Mouse (Mus musculus) spleen, adult 12 weeks (tissue): ENCODE data around the gene Abcg4.
"Not testable (repeated sequence)": the region's sequence is repeated elsewhere in the genome, so short reads cannot be mapped to it uniquely, and the experiment has no call there.

ENCODE experiments used
- DNase-seq: peaks from one replicate; pipeline ENCODE4 v3.0.0; 2022; ENCODE audit warnings: low spot score

Abcg4 gene

DNA sequence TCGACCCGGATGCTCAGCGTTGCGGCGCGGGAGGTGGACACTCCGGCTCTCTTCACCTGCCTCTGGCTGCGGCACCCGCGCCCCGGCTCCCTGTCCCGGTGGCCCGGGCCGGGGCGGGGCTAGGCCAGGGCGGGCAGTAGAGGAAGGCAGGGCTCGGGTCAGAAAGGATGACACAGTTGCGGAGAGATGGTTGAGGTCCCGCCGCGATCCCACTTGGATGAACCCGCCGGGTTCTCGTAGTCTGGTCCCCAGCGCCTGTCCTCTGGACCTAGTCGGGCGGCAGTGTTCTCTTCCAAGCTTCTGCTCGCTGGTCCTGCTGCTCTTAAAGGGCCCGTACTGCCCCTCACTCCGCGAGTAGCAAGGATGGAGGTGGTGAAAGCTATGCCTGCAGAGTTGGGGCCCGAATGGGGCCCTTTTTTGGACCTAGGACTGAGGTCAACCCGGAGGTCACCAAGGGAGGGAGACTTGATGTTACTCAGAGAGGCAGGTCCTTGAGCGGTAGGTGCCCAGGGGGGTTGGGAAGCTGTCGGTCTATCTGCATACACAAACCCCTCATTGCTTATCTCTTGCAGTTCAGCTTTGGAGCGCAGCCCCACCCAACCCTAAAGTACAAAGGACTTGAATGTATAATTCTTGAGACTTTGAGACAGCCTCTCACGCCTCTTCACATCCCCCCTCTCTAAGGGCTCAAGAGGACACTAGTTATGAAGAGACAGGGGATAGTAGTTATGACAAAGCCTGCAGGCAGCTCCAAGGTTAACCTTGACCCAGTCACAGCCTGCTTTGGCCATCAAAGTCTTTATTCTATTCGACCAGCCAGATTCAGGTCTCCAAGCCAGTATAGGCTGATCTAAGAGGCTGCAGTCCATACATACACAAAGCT, at the start of gene Abcg4:
Gene Abcg4 (minus strand): TSS at position 540 of the 883 bp plus-strand sequence.
- DNase-seq, result peak; percentile 67

DNA sequence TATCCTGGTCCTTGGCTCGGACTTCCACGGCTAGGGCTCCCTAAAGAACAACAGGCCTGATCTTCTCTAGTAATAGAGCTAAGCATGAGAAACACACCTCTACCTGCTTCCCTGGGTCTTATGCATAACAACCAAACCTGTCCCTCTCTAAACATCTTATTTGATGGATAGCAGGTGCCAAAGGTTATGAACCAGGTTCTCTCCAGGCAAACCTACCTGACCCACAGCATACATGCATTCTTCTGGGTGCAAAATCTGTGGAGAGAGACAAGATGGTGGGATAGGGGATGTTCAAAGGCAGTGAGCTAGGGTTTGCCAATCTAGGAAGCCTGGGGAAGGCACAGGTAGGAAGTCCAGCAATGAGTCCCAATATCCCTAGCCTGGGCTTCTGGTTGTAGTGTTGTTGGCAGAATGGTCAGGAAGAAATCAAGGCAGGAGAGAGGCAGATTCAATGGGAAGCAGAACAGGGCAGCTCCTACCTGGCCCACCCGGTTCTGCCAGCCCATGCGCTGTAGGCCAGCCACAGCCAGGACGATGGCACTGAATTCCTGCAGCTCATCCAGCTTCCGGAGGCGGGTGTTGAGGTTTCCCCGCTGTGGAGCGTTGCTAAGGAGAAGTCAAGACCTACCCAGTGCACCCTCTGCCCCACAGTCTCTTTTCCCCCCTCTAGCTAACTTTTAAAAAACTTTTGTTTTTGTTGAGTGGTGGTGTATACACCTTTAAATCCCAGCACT, 49.2 kb upstream of the Abcg4 start:
- DNase-seq, result no peak

DNA sequence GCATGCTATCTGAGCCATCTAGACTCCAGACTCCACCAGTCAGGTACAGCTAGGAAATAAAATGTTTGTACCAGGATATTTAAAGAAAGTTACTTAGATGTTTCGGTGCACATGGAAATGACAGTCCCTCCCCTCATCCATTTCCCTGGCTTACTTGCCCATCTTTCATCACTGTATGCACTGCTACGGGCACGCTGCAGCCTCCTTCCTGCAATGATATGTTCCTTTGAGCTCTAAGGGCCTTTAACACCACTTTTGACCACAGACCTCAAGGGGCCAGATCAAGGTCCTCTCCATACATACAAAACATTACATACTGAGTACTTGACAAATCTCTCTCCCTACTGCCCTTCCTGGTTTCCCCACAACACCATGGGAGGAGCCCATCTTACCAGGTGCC, 48.5 kb upstream of the Abcg4 start:
- no peak for DNase-seq

DNA sequence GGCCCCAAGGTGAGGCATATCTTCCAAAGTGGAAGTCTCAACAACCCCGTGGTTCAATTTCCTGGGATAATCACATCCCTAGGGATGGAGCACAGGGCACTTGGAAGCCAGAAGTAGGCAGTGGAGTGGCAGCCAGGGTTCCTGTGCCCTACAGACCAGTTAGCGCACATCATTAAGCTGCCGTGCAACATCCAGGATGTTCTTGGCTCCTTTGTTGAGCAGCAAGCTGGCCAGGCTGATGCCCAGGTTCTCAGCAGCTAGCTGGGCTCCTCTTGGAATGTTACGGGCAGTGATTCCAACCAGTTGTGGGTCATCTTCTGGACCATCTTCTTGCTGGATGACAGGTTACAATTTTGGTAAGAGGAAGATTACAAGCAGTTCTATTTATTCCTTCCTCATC, 48.1 kb upstream of the Abcg4 start:
- not testable (repeated sequence) for DNase-seq

DNA sequence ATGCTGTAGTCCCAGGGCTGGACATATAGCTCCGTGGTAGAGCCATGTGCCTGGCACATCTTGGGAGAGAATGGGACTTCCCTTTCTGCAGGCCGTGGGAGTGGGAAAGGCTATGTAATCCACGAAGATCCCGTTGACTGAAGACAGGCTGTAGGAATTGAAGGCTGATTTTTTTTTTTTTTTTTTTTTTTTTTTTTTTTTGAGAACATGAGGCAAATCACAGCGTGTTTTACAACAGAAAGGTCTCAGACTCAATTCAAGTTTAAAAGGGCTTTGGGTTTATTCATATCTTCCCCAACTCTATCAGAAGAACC, 47.6 kb upstream of the Abcg4 start:
- DNase-seq, result no peak

DNA sequence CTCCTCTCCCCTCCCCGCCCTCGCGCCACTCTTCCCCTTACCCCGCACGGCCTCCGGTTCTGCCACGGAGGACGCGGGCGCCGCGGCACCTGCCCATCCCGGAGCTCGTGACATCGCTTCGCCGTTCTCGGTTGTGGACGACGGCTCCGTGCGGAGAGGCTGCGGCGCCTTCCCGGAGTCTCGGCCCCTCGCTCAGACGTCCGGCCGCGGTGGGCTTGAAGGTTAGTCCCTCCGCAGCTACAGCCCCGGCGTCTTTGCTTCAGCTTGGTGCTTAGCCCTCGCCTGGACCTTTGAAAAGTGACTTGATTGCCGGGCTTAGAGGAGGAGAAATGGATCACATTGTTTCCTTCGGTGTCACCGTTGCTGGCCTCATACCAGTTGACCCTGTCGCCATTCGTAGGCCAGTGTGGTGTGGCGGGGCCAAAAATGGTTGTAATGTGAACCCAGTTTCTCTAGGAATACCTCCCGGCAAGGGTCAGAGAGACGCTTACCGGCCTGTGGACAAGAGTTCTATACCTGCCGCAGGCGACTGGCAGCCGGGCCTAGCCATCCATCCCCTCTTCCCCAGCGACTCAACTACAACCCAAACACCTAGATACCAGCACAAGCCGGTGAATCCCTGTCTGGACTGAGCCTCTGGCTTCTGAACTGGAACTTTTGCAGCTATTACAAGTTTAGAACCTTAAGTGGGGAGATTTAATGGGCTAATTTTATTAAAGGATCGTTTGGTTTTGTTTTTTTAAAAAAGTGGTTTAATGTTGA, 47.1 kb upstream of the Abcg4 start:
- peak; percentile 66 for DNase-seq

DNA sequence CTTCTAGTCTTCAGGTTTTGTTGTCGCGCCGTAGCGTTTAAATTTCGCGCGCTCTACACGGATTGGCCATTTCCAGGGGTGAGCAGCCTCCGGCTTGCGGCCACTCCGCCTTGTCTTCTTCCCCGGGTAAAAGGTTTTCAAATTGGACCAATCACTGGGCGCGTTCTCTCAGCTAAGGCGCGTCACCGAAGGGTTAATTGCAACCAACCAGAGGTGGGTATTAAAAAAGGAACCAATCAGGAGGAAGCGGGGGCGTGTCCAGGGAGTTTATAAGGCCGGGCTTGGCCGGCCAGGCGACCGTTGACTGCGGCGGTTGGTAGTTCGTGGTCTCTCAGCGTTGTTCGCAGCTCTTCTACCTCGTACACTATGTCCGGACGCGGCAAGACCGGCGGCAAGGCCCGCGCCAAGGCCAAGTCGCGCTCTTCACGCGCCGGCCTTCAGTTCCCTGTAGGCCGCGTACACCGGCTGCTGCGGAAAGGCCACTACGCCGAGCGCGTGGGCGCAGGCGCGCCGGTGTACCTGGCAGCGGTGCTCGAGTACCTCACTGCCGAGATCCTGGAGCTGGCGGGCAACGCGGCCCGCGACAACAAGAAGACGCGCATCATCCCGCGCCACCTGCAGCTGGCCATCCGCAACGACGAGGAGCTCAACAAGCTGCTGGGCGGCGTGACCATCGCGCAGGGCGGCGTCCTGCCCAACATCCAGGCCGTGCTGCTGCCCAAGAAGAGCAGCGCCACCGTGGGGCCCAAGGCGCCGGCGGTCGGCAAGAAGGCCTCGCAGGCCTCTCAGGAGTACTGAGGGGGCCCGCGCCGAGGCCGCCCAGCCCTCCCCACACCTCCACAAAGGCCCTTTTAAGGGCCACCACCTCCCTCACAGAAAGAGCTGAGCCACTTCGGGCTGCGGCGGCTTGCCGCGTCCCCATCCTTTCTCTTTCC, 46.2 kb upstream of the Abcg4 start, which contains the start of gene H2afx:
Gene H2afx (plus strand): TSS at position 299 of the 935 bp plus-strand sequence.
- peak; percentile 96 for DNase-seq

DNA sequence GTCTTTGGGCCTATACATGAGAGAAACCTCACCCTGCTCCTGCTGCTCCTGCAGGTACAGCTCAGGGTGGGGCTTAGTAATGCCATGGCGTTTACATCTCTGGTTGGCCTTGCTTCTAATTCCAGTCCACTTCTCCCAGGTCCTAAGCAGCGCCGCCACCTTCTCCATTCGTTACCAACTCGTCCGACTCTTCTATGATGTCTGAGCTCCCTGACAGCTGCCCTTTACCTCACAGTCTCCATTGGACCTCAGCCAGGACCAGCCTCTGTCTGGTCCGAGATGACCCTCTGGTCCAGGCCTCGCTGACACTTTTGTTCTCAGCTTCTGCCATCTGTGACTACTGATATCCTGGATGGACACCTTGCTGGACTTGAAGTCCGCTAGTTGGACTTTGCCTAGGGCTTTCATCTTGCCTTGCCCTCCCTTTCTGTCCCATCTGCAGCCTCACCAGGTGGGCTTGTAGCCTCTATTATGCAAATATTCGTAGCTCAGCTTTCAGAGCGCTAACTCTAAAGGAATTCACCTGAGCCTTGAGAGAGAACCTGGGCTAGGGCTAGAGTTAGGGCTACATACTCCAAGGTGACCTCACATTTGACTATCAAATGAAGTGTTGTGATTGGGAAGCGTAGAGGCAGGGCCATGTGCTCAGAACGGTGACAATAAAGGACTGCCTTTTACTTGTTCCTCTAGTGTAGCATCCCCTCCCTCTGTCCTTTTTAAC, 44.7 kb upstream of the Abcg4 start:
- DNase-seq, result no peak

DNA sequence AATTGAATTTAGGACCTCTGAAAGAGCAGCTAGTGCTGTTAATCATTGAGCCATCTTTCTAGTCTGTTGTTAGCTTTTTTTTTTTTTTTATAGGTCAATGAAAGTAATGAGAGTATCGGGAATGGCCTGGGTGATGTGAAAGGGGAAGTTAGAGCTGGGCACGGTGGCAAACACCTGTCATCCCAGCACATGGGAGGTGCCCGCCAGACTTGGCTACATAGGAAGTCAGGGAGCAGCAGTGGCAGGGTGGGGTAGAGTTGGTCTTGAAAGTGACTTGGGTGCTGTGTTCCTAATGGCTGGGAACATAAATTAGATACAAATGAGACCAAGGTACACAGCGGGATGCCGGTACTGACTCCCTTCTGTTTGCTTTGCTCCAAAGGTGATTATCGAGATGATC, 42.3 kb upstream of the Abcg4 start:
- DNase-seq, result no peak

DNA sequence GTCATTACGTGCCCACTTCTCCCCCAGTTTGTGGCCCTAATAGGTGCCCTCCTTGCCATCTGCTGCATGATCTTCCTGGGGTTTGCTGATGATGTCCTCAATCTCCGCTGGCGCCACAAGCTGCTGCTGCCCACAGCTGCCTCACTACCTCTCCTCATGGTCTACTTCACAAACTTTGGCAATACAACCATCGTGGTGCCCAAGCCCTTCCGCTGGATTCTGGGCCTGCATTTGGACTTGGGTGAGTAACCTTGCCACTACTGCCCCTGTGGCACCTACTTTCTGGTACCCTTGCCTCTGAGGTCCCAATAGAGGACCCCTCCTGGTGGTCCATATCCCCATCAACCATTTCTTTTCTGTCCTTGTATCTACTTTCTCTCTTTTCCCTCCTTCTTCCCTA, 39.5 kb upstream of the Abcg4 start:
- DNase-seq, result no peak

DNA sequence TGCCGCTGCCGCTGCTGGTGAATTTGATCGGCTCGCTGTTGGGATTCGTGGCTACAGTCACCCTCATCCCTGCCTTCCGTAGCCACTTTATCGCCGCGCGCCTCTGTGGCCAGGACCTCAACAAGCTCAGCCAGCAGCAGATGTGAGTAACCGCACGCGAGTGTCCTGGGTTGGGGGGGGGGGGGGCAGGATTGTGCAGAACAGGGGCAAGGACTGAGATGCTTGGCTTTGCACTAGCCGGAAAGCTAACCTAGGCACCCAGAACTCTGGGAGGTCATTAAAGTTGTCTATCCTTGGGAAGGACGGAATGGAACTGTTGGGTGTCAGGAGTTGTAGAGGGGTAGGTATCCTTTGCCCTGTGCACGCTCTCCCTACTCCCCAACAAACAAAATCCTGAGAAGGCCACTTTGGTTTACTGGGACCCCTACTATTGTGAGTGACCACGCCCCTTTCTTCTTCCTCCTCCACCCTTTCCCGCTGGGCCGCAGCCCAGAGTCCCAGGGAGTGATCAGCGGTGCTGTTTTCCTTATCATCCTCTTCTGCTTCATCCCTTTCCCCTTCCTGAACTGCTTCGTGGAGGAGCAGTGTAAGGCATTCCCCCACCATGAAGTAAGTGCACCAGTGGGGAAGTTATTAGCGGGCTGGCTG, 38.8 kb upstream of the Abcg4 start:
- no peak for DNase-seq

DNA sequence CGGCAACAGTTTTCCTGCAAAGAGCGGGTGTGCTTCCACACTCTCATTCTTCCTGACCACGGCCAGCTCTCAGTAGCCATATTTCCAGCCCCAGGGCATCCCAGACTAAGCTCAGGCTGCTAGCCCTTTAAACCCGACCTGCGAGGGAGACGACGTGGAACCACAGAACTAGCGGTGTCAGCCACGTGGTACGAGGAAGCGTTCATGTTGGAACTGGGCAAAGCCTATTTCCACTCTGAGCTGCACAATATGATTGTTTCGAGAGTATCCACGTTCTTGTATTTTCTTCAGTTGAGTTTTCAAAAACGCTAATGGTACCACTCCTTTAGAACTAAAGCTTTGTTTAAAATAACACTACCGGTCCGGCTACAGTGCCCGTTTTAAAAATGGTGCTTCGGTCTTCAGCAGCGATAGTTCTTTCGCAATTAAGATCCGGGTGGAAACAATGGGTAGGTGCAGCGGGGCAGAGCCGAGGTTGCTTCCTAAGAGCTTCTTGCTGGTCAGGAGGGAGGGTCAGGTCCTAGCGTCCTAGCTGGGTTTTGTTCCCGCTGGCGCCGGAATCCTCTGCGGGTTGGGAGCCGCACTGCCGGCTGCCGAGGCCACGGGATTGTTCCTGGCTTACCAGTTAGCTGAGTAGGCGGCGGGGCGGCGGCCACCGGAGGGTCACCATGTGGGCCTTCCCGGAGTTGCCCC, 38.1 kb upstream of the Abcg4 start:
- DNase-seq, result peak; percentile 62

DNA sequence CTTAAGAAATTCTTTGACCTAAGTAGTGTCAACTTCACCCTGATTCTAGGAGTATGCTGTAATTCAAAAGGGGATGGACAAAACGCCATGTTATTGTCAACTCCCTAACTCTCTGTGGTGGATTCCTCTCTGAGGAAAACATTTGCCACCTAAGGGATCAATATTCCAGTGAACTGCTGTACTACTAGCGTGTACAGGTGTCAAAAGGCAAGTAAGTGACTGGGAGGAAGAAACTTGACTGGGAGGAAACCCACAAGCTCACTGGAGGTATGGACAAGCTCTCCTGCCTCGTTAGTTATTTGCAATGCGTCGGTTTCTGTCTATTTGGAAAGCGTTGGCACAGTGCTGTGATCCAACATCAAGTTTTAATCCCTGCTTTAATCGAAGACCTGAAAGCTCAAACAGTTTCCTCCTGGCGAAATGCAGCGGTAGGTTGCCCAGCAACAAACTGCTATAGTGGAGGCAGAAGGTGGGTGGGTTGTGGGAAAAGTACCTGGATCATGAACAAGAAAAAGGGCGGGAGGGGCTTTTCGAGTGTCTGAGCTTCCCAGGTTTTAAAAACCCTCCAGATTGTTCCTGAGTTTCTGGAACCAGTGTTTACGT, 37.5 kb upstream of the Abcg4 start, which contains the start of gene Dpagt1:
Gene Dpagt1 (plus strand): TSS at position 252 of the 603 bp plus-strand sequence.
- DNase-seq, result no peak

DNA sequence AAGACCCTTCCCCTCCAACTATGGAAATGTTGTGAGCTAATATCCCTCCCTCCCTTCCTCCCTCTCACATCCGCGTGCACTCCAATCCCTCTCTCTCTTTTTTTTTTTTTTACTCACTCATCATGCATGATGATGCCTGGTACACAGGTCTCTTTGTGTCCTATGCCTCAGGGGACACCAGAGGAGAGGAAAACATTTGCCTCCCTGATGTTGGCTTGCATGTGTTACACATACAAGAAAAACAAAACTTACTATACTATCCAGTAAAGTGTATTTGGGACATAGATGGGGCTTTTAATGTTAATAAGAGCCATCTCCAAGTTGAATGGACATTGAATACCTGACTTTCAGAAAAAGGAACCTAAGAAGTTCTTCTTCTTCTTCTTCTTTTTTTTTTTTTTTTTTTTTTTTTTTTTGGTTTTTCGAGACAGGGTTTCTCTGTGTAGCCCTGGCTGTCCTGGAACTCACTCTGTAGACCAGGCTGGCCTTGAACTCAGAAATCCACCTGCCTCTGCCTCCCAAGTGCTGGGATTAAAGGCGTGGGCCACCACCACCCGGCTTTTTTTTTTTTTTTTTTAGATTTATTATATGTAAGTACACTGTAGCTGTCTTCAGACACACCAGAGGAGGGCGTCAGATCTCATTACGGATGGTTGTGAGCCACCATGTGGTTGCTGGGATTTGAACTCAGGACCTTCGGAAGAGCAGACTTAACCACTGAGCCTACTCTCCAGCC, 36.8 kb upstream of the Abcg4 start:
- not testable (repeated sequence) for DNase-seq

DNA sequence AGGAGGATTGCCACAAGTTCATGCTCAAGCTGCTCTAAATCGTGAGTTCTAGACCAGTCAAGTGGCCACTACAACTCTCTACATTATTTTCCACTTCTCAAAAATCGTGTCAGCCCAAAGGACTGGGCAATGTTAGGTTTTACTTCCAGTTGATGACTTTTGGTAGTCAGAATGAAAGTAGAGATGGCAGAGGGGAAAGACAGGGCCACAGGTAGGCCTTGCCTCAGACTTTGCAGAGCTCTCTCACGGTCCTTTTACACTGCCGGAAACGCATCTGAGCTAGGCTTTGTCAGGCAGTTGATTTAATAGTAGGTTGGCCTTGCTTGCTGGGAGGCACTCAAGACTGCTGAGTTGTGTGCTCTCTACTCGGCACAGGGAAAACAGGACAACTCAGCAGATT, 35.7 kb upstream of the Abcg4 start:
- DNase-seq, result no peak

DNA sequence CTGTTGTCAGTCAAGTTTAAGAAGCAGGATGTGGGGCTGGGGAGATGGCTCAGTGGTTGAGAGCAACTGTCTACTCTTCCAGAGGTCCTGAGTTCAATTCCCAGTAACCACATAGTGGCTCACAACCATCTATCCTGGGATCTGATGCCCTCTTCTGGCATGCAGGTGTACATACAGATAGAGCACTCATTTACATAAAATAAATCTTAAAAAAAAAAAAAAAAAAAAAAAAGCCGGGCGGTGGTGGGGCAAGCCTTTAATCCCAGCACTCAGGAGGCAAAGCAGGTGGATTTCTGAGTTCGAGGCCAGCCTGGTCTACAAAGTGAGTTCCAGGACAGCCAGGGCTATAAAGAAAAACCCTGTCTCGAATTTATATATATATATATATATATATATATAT, 35.2 kb upstream of the Abcg4 start:
- DNase-seq, result not testable (repeated sequence)

DNA sequence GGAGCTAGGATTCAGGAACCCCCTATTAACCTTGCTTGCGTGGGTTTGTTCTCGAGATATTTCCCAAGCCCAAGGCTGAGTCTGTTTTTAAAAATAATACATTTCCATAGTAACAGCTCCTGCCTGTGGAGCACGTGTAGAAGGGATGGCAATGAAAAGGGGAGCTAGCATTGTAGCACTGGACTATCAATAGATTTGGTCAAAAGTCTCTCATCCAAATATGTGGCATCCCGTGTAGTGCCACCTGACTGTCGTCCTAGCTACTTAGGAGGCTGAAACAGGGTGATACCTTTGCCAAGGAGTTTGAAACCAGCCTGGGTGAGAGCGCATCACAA, 32.4 kb upstream of the Abcg4 start:
- no peak for DNase-seq
